Mouse (Mus musculus) heart, postnatal 0 days (tissue): ENCODE data around the gene Disp1.

Source experiments
- CTCF ChIP-seq: IDR thresholded peaks from 2 replicates; pipeline ENCODE4 v1.5.1; 2016; ENCODE audit warnings: antibody characterized with exemption, control low read depth, low read depth
- EP300 ChIP-seq: IDR thresholded peaks from 2 replicates; pipeline ENCODE4 v1.6.1; 2016; ENCODE audit warnings: antibody characterized with exemption, low read depth

GRCm38 (mm10) chr1:183127246-183127645 is 94.1 kb downstream of the Disp1 start:
- TF ChIP-seq CTCF: no peak
- no peak for TF ChIP-seq EP300
